In genomic region chr8:86585118-86585517, GRCm38 (mm10) we compare ENCODE assay signal across 8 mouse cellular contexts. TPM values are rescaled to one million over a fixed set of nuclear protein-coding genes. Genes with fewer than 3 reads are reported as not detected.
DNase-seq lines count a peak whose midpoint lies in the region; ATAC-seq lines count a peak whose summit lies in the region.

No protein-coding gene starts in this region.

- H3K4me2 ChIP-seq in hindbrain, embryonic 14.5 days (replicated peaks), result peak overlapping the region; percentile 67

- 7% methylated on average over 11 of the region's 11 CpGs for WGBS in hindbrain, embryonic 14.5 days

- ATAC-seq in hindbrain, embryonic 14.5 days (ENCODE audit: low FRiP score), result peak; percentile 76

- peak overlapping the region; percentile 54 for H3K9ac ChIP-seq in hindbrain, embryonic 14.5 days

- peak; percentile 90 for DNase-seq in R1 (ENCODE audit: low read depth, low spot score)
- peak; percentile 95 to 97 for DNase-seq in cerebellum, postnatal 14 days
- DNase-seq in frontal cortex, postnatal 25 days (ENCODE audit: low spot score in 2 of 2), result peak; percentile 71 to 83
- DNase-seq in hindbrain, embryonic 14.5 days (ENCODE audit: low spot score), result peak; percentile 90
- peak; percentile 71 to 92 for DNase-seq in layer of hippocampus, postnatal 25 days (ENCODE audit: extremely low spot score in 1 of 2, low spot score in 1 of 2)
- DNase-seq in lung, postnatal 25 days (ENCODE audit: low spot score), result peak; percentile 83
- DNase-seq in retina, adult 2 months (ENCODE audit: low read depth, low spot score), result peak; percentile 45
- peak; percentile 82 for DNase-seq in thymus, postnatal 25 days

- no peaks in the 10 kb centered on the region for H3K36me3 ChIP-seq in hindbrain, embryonic 14.5 days (replicated peaks; ENCODE audit: control insufficient read depth, insufficient read depth)

- H3K4me3 ChIP-seq in hindbrain, embryonic 14.5 days (replicated peaks; ENCODE audit: low read length), result peak overlapping the region; percentile 32

- no peaks in the 10 kb centered on the region for H3K27me3 ChIP-seq in hindbrain, embryonic 14.5 days (ENCODE audit: control insufficient read depth, insufficient read depth, low read length)

- H3K9me3 ChIP-seq in hindbrain, embryonic 14.5 days (ENCODE audit: control insufficient read depth, low read length), result no peaks in the 10 kb centered on the region

- peak overlapping the region; percentile 59 for H3K27ac ChIP-seq in hindbrain, embryonic 14.5 days

- no peaks in the 10 kb centered on the region for H3K4me1 ChIP-seq in hindbrain, embryonic 14.5 days (replicated peaks; ENCODE audit: control insufficient read depth, insufficient read depth, low read length)

RNA-seq across cellular contexts. Expression of gene Abcc12, which starts 4.6 kb away (rescaled TPM):
- polyA plus RNA-seq in hindbrain, embryonic 14.5 days (2014; fragmentation: Nextera tagmentation; extraction: Ambion mirVana), result 0.21 and 0.23 TPM in 2 replicates
- under 1 TPM; 0.25 to 0.42 TPM for total RNA-seq in layer of hippocampus, postnatal 25 days (2021)

RNA-seq across cellular contexts. Expression of gene Lonp2, which starts 38.7 kb away (rescaled TPM):
- polyA plus RNA-seq in hindbrain, embryonic 14.5 days (2014; fragmentation: Nextera tagmentation; extraction: Ambion mirVana), result 83.4 and 92.0 TPM in 2 replicates
- total RNA-seq in layer of hippocampus, postnatal 25 days (2021), result 10 to 100 TPM; 72.6 to 79.2 TPM

Comparison
In these comparisons a context has a peak if more than half of its experiments do, and no peak if none do; other contexts are left out.
1. Peak in every context shown above with its lines: DNase-seq, ATAC-seq, H3K4me3 ChIP-seq and H3K27ac ChIP-seq.
2. DNase-seq: peak in every context shown above with its lines; median percentile 96 in cerebellum, postnatal 14 days; 90 in R1; 90 in hindbrain, embryonic 14.5 days; 83 in lung, postnatal 25 days; 82 in thymus, postnatal 25 days; 82 in layer of hippocampus, postnatal 25 days; 77 in frontal cortex, postnatal 25 days; 45 in retina, adult 2 months.